ENCODE assay signal across 29 mouse cellular contexts in the genomic region with DNA sequence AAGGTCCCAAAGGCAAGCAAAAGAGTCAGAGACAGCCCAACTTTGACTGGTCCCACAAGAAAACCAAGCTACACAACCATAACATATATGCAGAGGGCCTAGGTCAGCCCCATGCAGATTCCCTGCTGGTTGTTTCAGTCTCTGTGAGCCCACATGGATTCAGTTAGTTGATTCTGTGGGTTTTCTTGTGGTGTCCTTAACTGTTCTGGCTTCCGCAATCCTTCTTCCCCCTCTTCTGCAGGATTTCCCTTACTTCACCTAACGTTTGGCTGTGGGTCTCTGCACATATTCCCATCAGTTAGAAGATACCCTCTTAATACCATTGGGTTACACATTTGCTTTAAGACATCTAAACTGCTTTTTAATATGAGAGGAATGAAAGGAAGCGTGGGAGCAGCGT.
DNase-seq lines count a peak whose midpoint lies in the region; ATAC-seq and TF ChIP-seq lines count a peak whose summit lies in the region.
"Had no signal": no experiment of that assay in that cellular context is flagged by ENCODE, and none has a peak within 500 bp of the region (broad histone marks: within the 10 kb centered on the region; RNA-seq: fewer than 3 reads in every experiment).

No protein-coding gene starts in this region.

- H3K27me3 ChIP-seq in kidney, adult 2 months (replicated peaks; ENCODE audit: control insufficient read depth, insufficient read depth, low read length), result no peaks in the 10 kb centered on the region
- H3K27me3 ChIP-seq: CH12.LX; embryonic facial prominence, embryonic 13.5 days; embryonic facial prominence, embryonic 15.5 days; forebrain, embryonic 12.5 days; Patski had no signal

- no peak for TF ChIP-seq POLR2A in kidney, adult 2 months (IDR thresholded peaks at IDR 0.05; ENCODE audit: low read depth, low read length)

- no peaks in the 10 kb centered on the region for H3K36me3 ChIP-seq in kidney, adult 2 months (ENCODE audit: control insufficient read depth, insufficient read depth, low read length)
- H3K36me3 ChIP-seq: embryonic facial prominence, embryonic 13.5 days; embryonic facial prominence, embryonic 15.5 days; forebrain, embryonic 10.5 days; forebrain, embryonic 12.5 days; G1E had no signal

- no peak overlapping the region for H3K4me3 ChIP-seq in kidney, adult 2 months (ENCODE audit: insufficient read depth, low read depth, low read length)
- H3K4me3 ChIP-seq: embryonic facial prominence, embryonic 13.5 days; embryonic facial prominence, embryonic 15.5 days; erythroblast, embryonic 14.5 days; forebrain, embryonic 10.5 days; forebrain, embryonic 12.5 days had no signal

- WGBS in kidney, adult 2 months, result 83% methylated on average over 4 of the region's 4 CpGs

- no peaks in the 10 kb centered on the region for H3K4me1 ChIP-seq in kidney, adult 2 months (ENCODE audit: control insufficient read depth, insufficient read depth, low read length)
- H3K4me1 ChIP-seq: embryonic facial prominence, embryonic 13.5 days; embryonic facial prominence, embryonic 15.5 days; forebrain, embryonic 10.5 days; forebrain, embryonic 12.5 days had no signal

- DNase-seq in 416B (ENCODE audit: low read depth) (peak; percentile 45), liver (no peak)
- no peak for DNase-seq in heart, adult 18-20 months
- no peak for DNase-seq in kidney, adult 2 months
- DNase-seq: adrenal gland, adult 8-10 months; adrenal gland, postnatal 14 days; adrenal gland, postnatal 36 days; B cell, adult 2 months; cerebellum, adult 11-12 months; cerebellum, adult 2 months; cerebellum, adult 9-10 months; cerebellum, postnatal 10 days; cerebellum, postnatal 25 days; embryo, embryonic 11 days had no signal

- peak; percentile 78 for ATAC-seq in common myeloid progenitor, adult 5-6 weeks (replicated peaks; ENCODE audit: low read depth, poor library complexity, severe bottlenecking)
- peak; percentile 32; a peak in 3 of 4 replicates for ATAC-seq in hematopoietic stem cell, adult 5-6 weeks (replicated peaks in 1 of 2; ENCODE audit: insufficient read depth in 1 of 2, low FRiP score in 2 of 2, low TSS enrichment in 1 of 2, low read depth in 1 of 2, poor library complexity in 2 of 2, severe bottlenecking in 2 of 2)
- peak; percentile 82 for ATAC-seq in megakaryocyte progenitor cell, adult 5-6 weeks (replicated peaks; ENCODE audit: poor library complexity)
- ATAC-seq: activated CD4-positive, CD25-positive, alpha-beta regulatory T cell, adult 4 months; CD4-positive, CD25-positive, alpha-beta regulatory T cell, adult 4 months; forebrain, embryonic 14.5 days; forebrain, embryonic 16.5 days; Patski had no signal

- no peak overlapping the region for H3K27ac ChIP-seq in kidney, adult 2 months (ENCODE audit: insufficient read depth, low read depth, low read length)
- H3K27ac ChIP-seq: embryonic facial prominence, embryonic 13.5 days; embryonic facial prominence, embryonic 15.5 days; forebrain, embryonic 10.5 days; forebrain, embryonic 12.5 days had no signal

- TF ChIP-seq CTCF in kidney, adult 2 months (conservative IDR thresholded peaks at IDR 0.05; ENCODE audit: insufficient read depth, insufficient read length, low read depth, low read length), result no peak

Comparison
In these comparisons a context has a peak if more than half of its experiments do, and no peak if none do; other contexts are left out.
1. ATAC-seq: peak in every context shown above with its lines; median percentile 82 in megakaryocyte progenitor cell, adult 5-6 weeks; 78 in common myeloid progenitor, adult 5-6 weeks; 32 in hematopoietic stem cell, adult 5-6 weeks.